Mouse (Mus musculus): ENCODE results near the gene Cldn34c4. TPM values are rescaled to one million over a fixed set of nuclear protein-coding genes. Genes with fewer than 3 reads are reported as not detected.

Cldn34c4 gene
- polyA plus RNA-seq (2016; fragmentation: Nextera tagmentation; extraction: Ambion mirVana) = not detected in 2 replicates

DNA sequence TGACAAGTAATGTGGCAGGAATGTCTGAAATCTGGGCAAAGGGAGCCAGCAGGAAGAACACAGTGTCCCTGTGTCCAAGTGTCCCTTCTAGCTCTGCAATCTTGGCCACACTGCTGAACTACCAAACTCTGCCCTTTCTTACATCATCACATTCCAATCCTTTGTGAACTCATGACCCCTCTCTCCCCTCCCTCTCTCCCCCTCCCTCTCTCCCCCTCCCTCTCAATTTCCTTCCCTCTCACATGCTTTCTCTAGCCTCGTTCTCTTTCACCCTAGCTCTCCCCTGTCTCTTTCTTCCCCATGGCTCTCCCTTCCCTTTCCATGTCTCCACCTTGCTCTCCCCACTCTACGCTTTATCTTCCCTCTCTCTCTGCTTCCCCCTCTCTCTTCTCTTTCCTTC, at the start of gene Cldn34c4:
TSS of gene Cldn34c4 (minus strand) at position 101 of the 400 bp plus-strand sequence.
- Histone ChIP-seq H3K4me1 (replicated peaks) (no peaks in the 10 kb centered on the region), H3K36me3 (no peaks in the 10 kb centered on the region), H3K9me3 (no peaks in the 10 kb centered on the region), H3K4me3 (no peak within 1 kb of the TSS), H3K27ac (no peak within 1 kb of the TSS), H3K27me3 (ENCODE audit: insufficient read depth, poor library complexity, severe bottlenecking) (no peaks in the 10 kb centered on the region)
- DNase-seq (ENCODE audit: low spot score) = no peak
- WGBS = 76% methylated on average over 2 of the region's 2 CpGs

- Histone ChIP-seq H3K4me1 (replicated peaks) (no peaks in the 10 kb centered on the region), H3K9me3 (0 out of 2 replicates have a peak, but pooled peaks cover 2% of the 10 kb centered on the region), H3K27ac (no peak overlapping the region), H3K27me3 (ENCODE audit: insufficient read depth, poor library complexity, severe bottlenecking) (no peaks in the 10 kb centered on the region), H3K4me3 (no peak overlapping the region), H3K36me3 (no peaks in the 10 kb centered on the region)
- no peak for DNase-seq (ENCODE audit: low spot score)
- 78% methylated on average over 4 of the region's 4 CpGs for WGBS
Observed at GRCm38 (mm10) chrX:127747062-127747461, 10.7 kb upstream of the Cldn34c4 start.
